Mouse (Mus musculus): ENCODE data around the gene Atp6v0d1. TPM values are rescaled to one million over a fixed set of nuclear protein-coding genes. Genes with fewer than 3 reads are reported as not detected.

The Atp6v0d1 gene
- polyA plus RNA-seq, 2 experiments, result 40.1 to 46.3 TPM

GRCm38 (mm10) chr8:105519591-105519990 is 46.3 kb downstream of the Atp6v0d1 start:
- DNase-seq (ENCODE audit: low read depth in 3 of 3, low spot score in 3 of 3), result no peak
- ATAC-seq (ENCODE audit: insufficient read depth), result no peak
- Histone ChIP-seq H3K27me3 (ENCODE audit: control insufficient read depth, insufficient read depth, low read length) (peaks cover 35% of the 10 kb centered on the region), H3K4me2 (ENCODE audit: low read depth) (peak overlapping the region; percentile 67), H3K9ac (replicated peaks) (no peak overlapping the region), H3K27ac (no peak overlapping the region), H3K4me3 (ENCODE audit: insufficient read depth in 1 of 2, low read depth in 2 of 2, low read length in 2 of 2) (peak overlapping the region; percentile 2 to 52; a peak in 1 of 4 replicates), H3K36me3 (replicated peaks; ENCODE audit: control insufficient read depth, insufficient read depth, low read depth) (no peaks in the 10 kb centered on the region), H3K9me3 (ENCODE audit: control insufficient read depth, low read length) (no peaks in the 10 kb centered on the region), H3K4me1 (replicated peaks; ENCODE audit: control insufficient read depth in 2 of 2, insufficient read depth in 2 of 2, low read length in 1 of 2) (peaks cover 10 to 23% of the 10 kb centered on the region in 2 experiments)
- 11% methylated on average over 2 of the region's 2 CpGs for WGBS (ENCODE audit: insufficient replicate concordance)
- TF ChIP-seq EP300 (IDR thresholded peaks at IDR 0.05; ENCODE audit: low read depth), result no peak
- TF ChIP-seq CTCF (IDR thresholded peaks at IDR 0.05; ENCODE audit: low read depth), result no peak

GRCm38 (mm10) chr8:105518436-105519313 is 47.2 kb downstream of the Atp6v0d1 start, which contains the start of gene Hsd11b2:
TSS of gene Hsd11b2 (plus strand) at chr8:105518755.
- Histone ChIP-seq H3K36me3 (replicated peaks; ENCODE audit: control insufficient read depth, insufficient read depth, low read depth) (no peaks in the 10 kb centered on the region), H3K4me1 (replicated peaks; ENCODE audit: control insufficient read depth in 2 of 2, insufficient read depth in 2 of 2, low read length in 1 of 2) (peaks cover 10 to 23% of the 10 kb centered on the region in 2 experiments), H3K9ac (replicated peaks) (peak within 1 kb of the TSS; percentile 0; the same call in 1 of the 2 replicates), H3K9me3 (ENCODE audit: control insufficient read depth, low read length) (no peaks in the 10 kb centered on the region), H3K27ac (no peak within 1 kb of the TSS), H3K27me3 (ENCODE audit: control insufficient read depth, insufficient read depth, low read length) (peaks cover 35% of the 10 kb centered on the region), H3K4me2 (ENCODE audit: low read depth) (peak within 1 kb of the TSS; percentile 67), H3K4me3 (ENCODE audit: insufficient read depth in 1 of 2, low read depth in 2 of 2, low read length in 2 of 2) (peak within 1 kb of the TSS; percentile 48 to 52)
- peak in 1 of 3 experiments; percentile 51 for DNase-seq (ENCODE audit: low read depth in 3 of 3, low spot score in 3 of 3)
- under 1% methylated on average over 68 of the region's 68 CpGs for WGBS (ENCODE audit: insufficient replicate concordance)
- ATAC-seq (ENCODE audit: insufficient read depth), result peak; percentile 79
- no peak for TF ChIP-seq EP300 (IDR thresholded peaks at IDR 0.05; ENCODE audit: low read depth)
- 0 out of 2 replicates have a peak, but pooled peaks have one; percentile 11 for TF ChIP-seq CTCF (IDR thresholded peaks at IDR 0.05; ENCODE audit: low read depth)

GRCm38 (mm10) chr8:105517346-105517745 is 48.5 kb downstream of the Atp6v0d1 start:
- Histone ChIP-seq H3K4me2 (ENCODE audit: low read depth) (no peak overlapping the region), H3K36me3 (replicated peaks; ENCODE audit: control insufficient read depth, insufficient read depth, low read depth) (no peaks in the 10 kb centered on the region), H3K27me3 (ENCODE audit: control insufficient read depth, insufficient read depth, low read length) (peaks cover 35% of the 10 kb centered on the region), H3K9ac (replicated peaks) (no peak overlapping the region), H3K9me3 (ENCODE audit: control insufficient read depth, low read length) (no peaks in the 10 kb centered on the region), H3K4me3 (ENCODE audit: insufficient read depth in 1 of 2, low read depth in 2 of 2, low read length in 2 of 2) (no peak overlapping the region), H3K27ac (no peak overlapping the region), H3K4me1 (replicated peaks; ENCODE audit: control insufficient read depth in 2 of 2, insufficient read depth in 2 of 2, low read length in 1 of 2) (peaks cover 10 to 19% of the 10 kb centered on the region in 2 experiments)
- DNase-seq (ENCODE audit: low read depth in 3 of 3, low spot score in 3 of 3) (no peak), ATAC-seq (ENCODE audit: insufficient read depth) (no peak)
- TF ChIP-seq CTCF (IDR thresholded peaks at IDR 0.05; ENCODE audit: low read depth), result no peak
- no peak for TF ChIP-seq EP300 (IDR thresholded peaks at IDR 0.05; ENCODE audit: low read depth)
- 35% methylated on average over 8 of the region's 8 CpGs for WGBS (ENCODE audit: insufficient replicate concordance)

GRCm38 (mm10) chr8:105516018-105516645 is 49.7 kb downstream of the Atp6v0d1 start:
- DNase-seq (ENCODE audit: low read depth in 3 of 3, low spot score in 3 of 3) (peak in 2 of 3 experiments; percentile 47 to 56), ATAC-seq (ENCODE audit: insufficient read depth) (peak; percentile 28; the same call in 1 of the 2 replicates)
- H3K27me3 ChIP-seq (ENCODE audit: control insufficient read depth, insufficient read depth, low read length), result peaks cover 35% of the 10 kb centered on the region
- WGBS (ENCODE audit: insufficient replicate concordance), result 15% methylated on average over 12 of the region's 12 CpGs
- H3K9me3 ChIP-seq (ENCODE audit: control insufficient read depth, low read length), result no peaks in the 10 kb centered on the region
- TF ChIP-seq EP300 (IDR thresholded peaks at IDR 0.05; ENCODE audit: low read depth), result no peak
- peak; percentile 96 for TF ChIP-seq CTCF (IDR thresholded peaks at IDR 0.05; ENCODE audit: low read depth)
- no peak overlapping the region for H3K27ac ChIP-seq
- H3K4me2 ChIP-seq (ENCODE audit: low read depth), result no peak overlapping the region
- H3K4me3 ChIP-seq (ENCODE audit: insufficient read depth in 1 of 2, low read depth in 2 of 2, low read length in 2 of 2), result no peak overlapping the region
- H3K4me1 ChIP-seq (replicated peaks; ENCODE audit: control insufficient read depth in 2 of 2, insufficient read depth in 2 of 2, low read length in 1 of 2), result peaks cover 8 to 14% of the 10 kb centered on the region in 2 experiments
- no peaks in the 10 kb centered on the region for H3K36me3 ChIP-seq (replicated peaks; ENCODE audit: control insufficient read depth, insufficient read depth, low read depth)
- no peak overlapping the region for H3K9ac ChIP-seq (replicated peaks)

GRCm38 (mm10) chr8:105514656-105515055 is 51.2 kb downstream of the Atp6v0d1 start:
- Histone ChIP-seq H3K9me3 (ENCODE audit: control insufficient read depth, low read length) (no peaks in the 10 kb centered on the region), H3K4me3 (ENCODE audit: insufficient read depth in 1 of 2, low read depth in 2 of 2, low read length in 2 of 2) (no peak overlapping the region), H3K27ac (no peak overlapping the region), H3K27me3 (ENCODE audit: control insufficient read depth, insufficient read depth, low read length) (peaks cover 33% of the 10 kb centered on the region), H3K36me3 (replicated peaks; ENCODE audit: control insufficient read depth, insufficient read depth, low read depth) (no peaks in the 10 kb centered on the region), H3K4me2 (ENCODE audit: low read depth) (no peak overlapping the region), H3K4me1 (replicated peaks; ENCODE audit: control insufficient read depth in 2 of 2, insufficient read depth in 2 of 2, low read length in 1 of 2) (peaks cover 5 to 13% of the 10 kb centered on the region in 2 experiments; a peak in 3 of 4 replicates), H3K9ac (replicated peaks) (no peak overlapping the region)
- DNase-seq (ENCODE audit: low read depth in 3 of 3, low spot score in 3 of 3) (no peak), ATAC-seq (ENCODE audit: insufficient read depth) (no peak)
- WGBS (ENCODE audit: insufficient replicate concordance), result 64% methylated on average over 5 of the region's 5 CpGs
- TF ChIP-seq CTCF (IDR thresholded peaks at IDR 0.05; ENCODE audit: low read depth) (no peak), EP300 (IDR thresholded peaks at IDR 0.05; ENCODE audit: low read depth) (no peak)
